Mouse (Mus musculus) forebrain, embryonic 13.5 days (tissue): Measurements from ENCODE around the gene Fastkd2. TPM values are rescaled to one million over a fixed set of nuclear protein-coding genes. Genes with fewer than 3 reads are reported as not detected.

ENCODE experiments used
- ATAC-seq: fragments of 200-750 bp; cut with Nextera tagmentation; 2 replicates; pipeline ENCODE4 v1.8.0; 2017
- H3K27ac ChIP-seq: fragments of 300-500 bp; sonication (generic); 2 replicates; pipeline ENCODE4 v1.5.1; 2015; ENCODE audit warnings: inconsistent platforms, mild to moderate bottlenecking, moderate library complexity
- H3K27me3 ChIP-seq: fragments of 300-500 bp; sonication (generic); 2 replicates; pipeline ENCODE4 v1.6.1; 2015; ENCODE audit warnings: mild to moderate bottlenecking, inconsistent platforms
- H3K36me3 ChIP-seq: fragments of 300-500 bp; sonication (generic); 2 replicates; pipeline ENCODE4 v1.6.1; 2015; ENCODE audit warnings: mild to moderate bottlenecking, inconsistent platforms; ENCODE audit not compliant: poor library complexity, severe bottlenecking
- H3K4me1 ChIP-seq: fragments of 300-500 bp; sonication (generic); 2 replicates; pipeline ENCODE4 v1.6.1; 2015; ENCODE audit warnings: inconsistent platforms
- H3K4me2 ChIP-seq: fragments of 300-500 bp; sonication (generic); 2 replicates; pipeline ENCODE4 v1.6.1; 2015; ENCODE audit warnings: inconsistent platforms, mild to moderate bottlenecking, moderate library complexity
- H3K4me3 ChIP-seq: fragments of 300-500 bp; sonication (generic); 2 replicates; pipeline ENCODE4 v1.5.1; 2015; ENCODE audit warnings: mild to moderate bottlenecking, inconsistent platforms
- H3K9ac ChIP-seq: fragments of 300-500 bp; sonication (generic); 2 replicates; pipeline ENCODE4 v1.6.1; 2015; ENCODE audit warnings: mild to moderate bottlenecking, inconsistent platforms
- H3K9me3 ChIP-seq: fragments of 300-500 bp; sonication (generic); replicated peaks from 2 replicates; pipeline ENCODE4 v1.6.1; 2016; ENCODE audit warnings: inconsistent platforms
- WGBS: fragments of 180-500 bp; shearing (Covaris S2); methylation state at CpG from one replicate; pipeline ENCODE4 v1.1.7; 2015; 5-methylcytosine and 5-hydroxymethylcytosine counted together
- polyA plus RNA-seq: library from polyadenylated mRNA; unstranded; fragments of >200 nt; fragmentation: Nextera tagmentation; extraction: Ambion mirVana; gene quantifications from 2 replicates; pipeline ENCODE4 v1.2.1, GENCODE M21; 2015

Fastkd2 gene
- polyA plus RNA-seq, 1 experiment from 2014 or later = 43.3 TPM

- 79% methylated on average over 5 of the region's 5 CpGs for WGBS
- Histone ChIP-seq H3K27ac (no peak within 1 kb of the TSS), H3K9ac (no peak within 1 kb of the TSS)
These were observed 38.8 kb downstream of the Fastkd2 start, which contains the start of gene 4933402D24Rik for GRCm38 (mm10) chr1:63769167-63769566. Gene 4933402D24Rik, minus strand, starts transcription at chr1:63769267.

GRCm38 (mm10) chr1:63770309-63770708, 39.9 kb downstream of the Fastkd2 start:
- H3K9ac ChIP-seq = no peak overlapping the region
- no peaks in the 10 kb centered on the region for H3K36me3 ChIP-seq
- no peak overlapping the region for H3K27ac ChIP-seq
- 51% methylated on average over 7 of the region's 7 CpGs for WGBS
- no peaks in the 10 kb centered on the region for H3K27me3 ChIP-seq
- peak; percentile 87 for ATAC-seq
- no peak overlapping the region for H3K4me3 ChIP-seq
- no peak overlapping the region for H3K4me2 ChIP-seq
- no peaks in the 10 kb centered on the region for H3K9me3 ChIP-seq
- peaks cover 20% of the 10 kb centered on the region for H3K4me1 ChIP-seq

More at GRCm38 (mm10) chr1:63769167-63769566, 38.8 kb downstream of the Fastkd2 start, which contains the start of gene 4933402D24Rik:
- no peaks in the 10 kb centered on the region for H3K36me3 ChIP-seq
- peaks cover 25% of the 10 kb centered on the region for H3K4me1 ChIP-seq
- no peak within 1 kb of the TSS for H3K4me3 ChIP-seq
- no peaks in the 10 kb centered on the region for H3K27me3 ChIP-seq
- no peaks in the 10 kb centered on the region for H3K9me3 ChIP-seq
- H3K4me2 ChIP-seq = no peak within 1 kb of the TSS
- ATAC-seq = no peak

GRCm38 (mm10) chr1:63776396-63776795, 46.0 kb downstream of the Fastkd2 start:
- Histone ChIP-seq H3K9me3 (no peaks in the 10 kb centered on the region), H3K4me3 (no peak overlapping the region), H3K9ac (no peak overlapping the region), H3K27ac (no peak overlapping the region), H3K4me2 (no peak overlapping the region), H3K27me3 (no peaks in the 10 kb centered on the region), H3K4me1 (no peaks in the 10 kb centered on the region), H3K36me3 (no peaks in the 10 kb centered on the region)
- WGBS = 65% methylated on average over 1 of the region's 1 CpGs
- no peak for ATAC-seq

GRCm38 (mm10) chr1:63776902-63777630, 46.7 kb downstream of the Fastkd2 start:
- Histone ChIP-seq H3K27me3 (no peaks in the 10 kb centered on the region), H3K4me2 (no peak overlapping the region), H3K27ac (no peak overlapping the region), H3K4me1 (no peaks in the 10 kb centered on the region), H3K9ac (no peak overlapping the region), H3K9me3 (no peaks in the 10 kb centered on the region), H3K4me3 (no peak overlapping the region), H3K36me3 (no peaks in the 10 kb centered on the region)
- ATAC-seq = no peak
- WGBS = 65% methylated on average over 4 of the region's 4 CpGs

GRCm38 (mm10) chr1:63794326-63794725, 63.9 kb downstream of the Fastkd2 start:
- ATAC-seq = no peak
- Histone ChIP-seq H3K36me3 (no peaks in the 10 kb centered on the region), H3K9ac (no peak overlapping the region), H3K27me3 (no peaks in the 10 kb centered on the region), H3K4me3 (no peak overlapping the region), H3K4me1 (no peaks in the 10 kb centered on the region), H3K4me2 (no peak overlapping the region), H3K27ac (no peak overlapping the region), H3K9me3 (no peaks in the 10 kb centered on the region)

Other genes starting within 250 kb of the Fastkd2 start
- gene Gm39653, start 114.6 kb upstream of the Fastkd2 start, polyA plus RNA-seq = not detected in 2 replicates
- gene Dytn, start 43.7 kb upstream of the Fastkd2 start, polyA plus RNA-seq = not detected in 2 replicates
- 0.22 and 0.57 TPM in 2 replicates for gene Mdh1b, start 296 bp upstream of the Fastkd2 start, polyA plus RNA-seq
- gene 4933402D24Rik, start 38.7 kb downstream of the Fastkd2 start, polyA plus RNA-seq = 0.23 and 0.27 TPM in 2 replicates